Mouse (Mus musculus) G1E (cell line): ENCODE results near the gene Nt5c3b.

Experiments used
- CTCF ChIP-seq: IDR thresholded peaks from 2 replicates; pipeline ENCODE4 v1.5.1; 2012; ENCODE audit warnings: low read depth, low read length, inconsistent platforms, mixed read lengths
- GATA1 ChIP-seq: IDR thresholded peaks from 2 replicates; pipeline ENCODE4 v1.6.1; 2012; ENCODE audit warnings: borderline replicate concordance, low read length, inconsistent platforms, mixed read lengths

- TF ChIP-seq CTCF (no peak), GATA1 (no peak)
Observed at GRCm38 (mm10) chr11:100375127-100375526, 66.5 kb downstream of the Nt5c3b start.
